ENCODE assay signal across 9 mouse cellular contexts in the genomic region with DNA sequence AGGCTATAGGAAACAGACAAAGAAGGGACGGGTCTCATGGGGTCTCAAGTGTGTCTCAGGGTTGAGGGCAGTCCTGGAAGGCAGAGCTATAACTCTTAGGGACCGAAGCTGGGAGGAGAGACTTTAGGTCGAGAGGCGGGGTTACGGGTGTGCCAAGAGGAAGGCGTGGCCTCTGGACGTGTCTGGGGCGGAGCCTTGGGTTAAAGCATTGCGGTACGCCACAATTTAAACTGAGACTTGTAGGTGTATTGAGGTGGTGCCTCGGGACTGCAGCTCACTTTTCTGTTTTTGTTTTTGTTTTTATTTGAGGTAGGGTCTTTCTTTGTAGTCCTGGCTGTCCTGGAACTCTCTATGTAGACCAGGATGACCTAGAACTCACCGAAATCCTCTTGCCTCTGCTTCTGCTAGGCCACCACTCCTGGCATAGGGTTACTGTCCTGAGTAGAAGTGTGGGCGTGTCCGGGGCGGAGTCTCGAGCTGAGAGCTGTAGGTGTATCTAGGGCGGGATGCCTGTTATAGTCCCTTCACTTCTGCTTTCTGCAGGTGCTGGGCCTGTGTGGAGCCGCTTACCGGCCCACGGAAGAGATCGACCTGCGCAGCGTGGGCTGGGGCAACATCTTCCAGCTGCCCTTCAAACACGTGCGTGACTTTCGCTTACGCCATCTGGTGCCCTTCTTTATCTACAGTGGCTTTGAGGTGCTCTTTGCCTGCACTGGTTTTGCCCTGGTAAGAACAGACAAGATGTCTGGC. TPM values are rescaled to one million over a fixed set of nuclear protein-coding genes. Genes with fewer than 3 reads are reported as not detected.
DNase-seq lines count a peak whose midpoint lies in the region; ATAC-seq and TF ChIP-seq lines count a peak whose summit lies in the region.
"Had no signal": no experiment of that assay in that cellular context is flagged by ENCODE, and none has a peak within 500 bp of the region (broad histone marks: within the 10 kb centered on the region; RNA-seq: fewer than 3 reads in every experiment).

No protein-coding gene starts in this region.

- TF ChIP-seq POLR2A in testis, adult 2 months (IDR thresholded peaks at IDR 0.05; ENCODE audit: control insufficient read depth, low read depth, low read length), result no peak

- H3K9me3 ChIP-seq in heart, postnatal 0 days (replicated peaks; ENCODE audit: control insufficient read depth, low read length), result no peaks in the 10 kb centered on the region
- H3K9me3 ChIP-seq in limb, embryonic 13.5 days, result no peaks in the 10 kb centered on the region

- peak overlapping the region; percentile 58 for H3K4me3 ChIP-seq in testis, adult 2 months (ENCODE audit: control insufficient read depth, low read depth, low read length)
- H3K4me3 ChIP-seq in heart, postnatal 0 days (ENCODE audit: low read depth, low read length), result no peak overlapping the region
- no peak overlapping the region for H3K4me3 ChIP-seq in limb, embryonic 13.5 days

- peak overlapping the region; percentile 38; the same call in 1 of the 2 replicates for H3K4me2 ChIP-seq in heart, postnatal 0 days (ENCODE audit: low read depth, low read length)
- peak overlapping the region; percentile 36 for H3K4me2 ChIP-seq in limb, embryonic 13.5 days (replicated peaks)

- TF ChIP-seq EP300 in heart, postnatal 0 days (IDR thresholded peaks at IDR 0.05; ENCODE audit: low read depth), result no peak

- DNase-seq in testis, postnatal 10 days (ENCODE audit: low spot score), result no peak
- DNase-seq in heart, postnatal 0 days (ENCODE audit: low spot score), result no peak
- no peak for DNase-seq in left cerebral cortex, adult 9 months (ENCODE audit: low spot score in 2 of 2)
- no peak for DNase-seq in urinary bladder, adult 2 months (ENCODE audit: low spot score)
- no peak for DNase-seq in ovary, postnatal 36 days (ENCODE audit: low spot score)

- H3K27me3 ChIP-seq in testis, adult 2 months (ENCODE audit: control insufficient read depth, insufficient read depth, low read length), result no peaks in the 10 kb centered on the region
- H3K27me3 ChIP-seq in heart, postnatal 0 days (ENCODE audit: control insufficient read depth, insufficient read depth, low read length), result no peaks in the 10 kb centered on the region
- peaks cover 15% of the 10 kb centered on the region; the same call in 1 of the 2 replicates for H3K27me3 ChIP-seq in limb, embryonic 13.5 days

- no peak overlapping the region for H3K27ac ChIP-seq in testis, adult 2 months (ENCODE audit: control insufficient read depth, insufficient read depth, low read depth, low read length)
- H3K27ac ChIP-seq in heart, postnatal 0 days (ENCODE audit: low read depth), result no peak overlapping the region
- H3K27ac ChIP-seq in limb, embryonic 13.5 days, result no peak overlapping the region

- no peaks in the 10 kb centered on the region for H3K36me3 ChIP-seq in testis, adult 2 months (ENCODE audit: control insufficient read depth, insufficient read depth, low read length)
- H3K36me3 ChIP-seq in heart, postnatal 0 days (replicated peaks; ENCODE audit: control insufficient read depth, insufficient read depth, low read length), result 0 out of 2 replicates have a peak, but pooled peaks cover under 1% of the 10 kb centered on the region
- H3K36me3 ChIP-seq in limb, embryonic 13.5 days, result no peaks in the 10 kb centered on the region

- no peak overlapping the region for H3K9ac ChIP-seq in heart, postnatal 0 days (replicated peaks; ENCODE audit: low read depth, low read length)
- 0 out of 2 replicates have a peak overlapping the region, but pooled peaks have one; percentile 25 for H3K9ac ChIP-seq in limb, embryonic 13.5 days

- WGBS in heart, postnatal 0 days, result 21% methylated on average over 27 of the region's 27 CpGs
- WGBS in limb, embryonic 13.5 days, result 28% methylated on average over 27 of the region's 27 CpGs

- no peak for ATAC-seq in heart, postnatal 0 days (ENCODE audit: insufficient read depth, low read depth)
- ATAC-seq in limb, embryonic 13.5 days (ENCODE audit: low FRiP score, low read depth), result no peak
- ATAC-seq in neutrophil, adult 5-6 weeks (ENCODE audit: extremely low read depth, insufficient number of reproducible peaks, low FRiP score, poor library complexity, severe bottlenecking), result peak; percentile 79

- H3K4me1 ChIP-seq in testis, adult 2 months (ENCODE audit: control insufficient read depth, insufficient read depth, low read length), result peaks cover 11% of the 10 kb centered on the region
- 0 out of 2 replicates have a peak, but pooled peaks cover 6% of the 10 kb centered on the region for H3K4me1 ChIP-seq in heart, postnatal 0 days (ENCODE audit: control insufficient read depth, insufficient read depth)
- H3K4me1 ChIP-seq in limb, embryonic 13.5 days, result no peaks in the 10 kb centered on the region

- TF ChIP-seq CTCF in testis, adult 2 months (IDR thresholded peaks at IDR 0.05; ENCODE audit: control insufficient read depth, insufficient read depth, insufficient replicate concordance, low read depth, low read length), result no peak
- no peak for TF ChIP-seq CTCF in heart, postnatal 0 days (IDR thresholded peaks at IDR 0.05; ENCODE audit: low read depth)

RNA-seq across cellular contexts. Expression of a gene that starts 8.2 kb away (rescaled TPM):
- polyA plus RNA-seq in testis, adult 2 months (2012; rRNA removed), result 6.6 and 8.0 TPM in 2 replicates
- total RNA-seq in heart, postnatal 0 days (2014; rRNA removed; ENCODE audit: low replicate concordance), result 11.9 and 29.6 TPM in 2 replicates
- 15.5 and 18.1 TPM in 2 replicates for polyA plus RNA-seq in heart, postnatal 0 days (2015; fragmentation: Nextera tagmentation; extraction: Ambion mirVana)
- 14.2 and 15.0 TPM in 2 replicates for polyA plus RNA-seq in limb, embryonic 13.5 days (2015; fragmentation: Nextera tagmentation; extraction: Ambion mirVana)
- 628 and 632 TPM in 2 replicates for total RNA-seq in neutrophil, adult 5-6 weeks (2017)
- polyA plus RNA-seq in urinary bladder, adult 2 months (2012; rRNA removed), result 85.1 and 99.6 TPM in 2 replicates

RNA-seq across cellular contexts. Expression of a gene that starts 13.6 kb away (rescaled TPM):
- polyA plus RNA-seq in testis, adult 2 months (2012; rRNA removed), result 48.2 and 52.4 TPM in 2 replicates
- 1.9 and 2.1 TPM in 2 replicates for total RNA-seq in heart, postnatal 0 days (2014; rRNA removed; ENCODE audit: low replicate concordance)
- polyA plus RNA-seq in heart, postnatal 0 days (2015; fragmentation: Nextera tagmentation; extraction: Ambion mirVana), result 3.1 and 3.2 TPM in 2 replicates
- 1.1 and 1.3 TPM in 2 replicates for polyA plus RNA-seq in limb, embryonic 13.5 days (2015; fragmentation: Nextera tagmentation; extraction: Ambion mirVana)
- 78.5 and 85.2 TPM in 2 replicates for total RNA-seq in neutrophil, adult 5-6 weeks (2017)
- 6.8 TPM in 2 replicates for polyA plus RNA-seq in urinary bladder, adult 2 months (2012; rRNA removed)

RNA-seq across cellular contexts. Expression of a gene that starts 15.3 kb away (rescaled TPM):
- polyA plus RNA-seq in testis, adult 2 months (2012; rRNA removed), result 2.9 and 3.2 TPM in 2 replicates
- not detected in 2 replicates for total RNA-seq in heart, postnatal 0 days (2014; rRNA removed; ENCODE audit: low replicate concordance)
- 0.22 and 0.29 TPM in 2 replicates for polyA plus RNA-seq in heart, postnatal 0 days (2015; fragmentation: Nextera tagmentation; extraction: Ambion mirVana)
- polyA plus RNA-seq in limb, embryonic 13.5 days (2015; fragmentation: Nextera tagmentation; extraction: Ambion mirVana), result 0.05 TPM in 1 of 2 replicates, not detected in the other
- total RNA-seq in neutrophil, adult 5-6 weeks (2017), result not detected in 2 replicates
- polyA plus RNA-seq in urinary bladder, adult 2 months (2012; rRNA removed), result 0.73 and 0.78 TPM in 2 replicates
- polyA plus RNA-seq: cortical plate, adult 2 months had no signal

RNA-seq across cellular contexts. Expression of a gene that starts 29.0 kb away (rescaled TPM):
- 48.5 and 48.6 TPM in 2 replicates for polyA plus RNA-seq in testis, adult 2 months (2012; rRNA removed)
- total RNA-seq in heart, postnatal 0 days (2014; rRNA removed; ENCODE audit: low replicate concordance), result 3.9 TPM in 1 of 2 replicates, not detected in the other
- polyA plus RNA-seq in heart, postnatal 0 days (2015; fragmentation: Nextera tagmentation; extraction: Ambion mirVana), result 0.18 TPM in 2 replicates
- 7.8 and 9.3 TPM in 2 replicates for polyA plus RNA-seq in limb, embryonic 13.5 days (2015; fragmentation: Nextera tagmentation; extraction: Ambion mirVana)
- 0.25 TPM in 1 of 2 replicates, not detected in the other for total RNA-seq in neutrophil, adult 5-6 weeks (2017)
- polyA plus RNA-seq in urinary bladder, adult 2 months (2012; rRNA removed), result 108 and 135 TPM in 2 replicates

RNA-seq across cellular contexts. Expression of a gene that starts 30.6 kb away (rescaled TPM):
- polyA plus RNA-seq in testis, adult 2 months (2012; rRNA removed), result 69.9 and 91.3 TPM in 2 replicates
- 506 and 520 TPM in 2 replicates for total RNA-seq in heart, postnatal 0 days (2014; rRNA removed; ENCODE audit: low replicate concordance)
- polyA plus RNA-seq in heart, postnatal 0 days (2015; fragmentation: Nextera tagmentation; extraction: Ambion mirVana), result 681 and 696 TPM in 2 replicates
- polyA plus RNA-seq in limb, embryonic 13.5 days (2015; fragmentation: Nextera tagmentation; extraction: Ambion mirVana), result 259 and 267 TPM in 2 replicates
- total RNA-seq in neutrophil, adult 5-6 weeks (2017), result 34.7 and 40.1 TPM in 2 replicates
- polyA plus RNA-seq in urinary bladder, adult 2 months (2012; rRNA removed), result 223 and 242 TPM in 2 replicates
